In the genomic region with DNA sequence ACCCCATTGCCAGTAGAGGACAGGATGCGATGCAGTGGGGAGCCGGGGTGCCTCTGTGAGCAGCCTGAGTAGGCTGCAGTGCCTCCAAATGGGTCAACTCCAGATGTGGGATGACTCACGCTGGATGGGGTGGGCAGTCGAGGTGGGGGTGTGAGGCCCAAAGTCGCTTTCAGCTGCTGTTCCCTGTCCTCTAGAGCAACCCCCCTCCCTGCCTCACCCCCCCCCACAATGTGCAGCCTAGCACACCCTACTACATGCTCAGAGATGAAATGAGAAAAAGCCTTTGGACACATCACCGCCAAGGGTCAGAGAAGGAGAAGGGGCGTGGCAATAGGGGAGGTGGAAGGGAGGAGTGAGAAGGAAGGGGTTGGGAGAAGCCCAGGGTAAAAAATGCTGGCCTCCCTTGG, we compare ENCODE assay signal across 8 mouse cellular contexts.
DNase-seq lines count a peak whose midpoint lies in the region; ATAC-seq and TF ChIP-seq lines count a peak whose summit lies in the region.
"Had no signal": no experiment of that assay in that cellular context is flagged by ENCODE, and none has a peak within 500 bp of the region (broad histone marks: within the 10 kb centered on the region; RNA-seq: fewer than 3 reads in every experiment).

No protein-coding gene starts in this region.

- no peaks in the 10 kb centered on the region for H3K36me3 ChIP-seq in intestine, postnatal 0 days (ENCODE audit: control insufficient read depth, insufficient read depth)

- no peak overlapping the region for H3K9ac ChIP-seq in intestine, postnatal 0 days (ENCODE audit: low read depth, low read length)

- no peaks in the 10 kb centered on the region for H3K9me3 ChIP-seq in intestine, postnatal 0 days (ENCODE audit: control insufficient read depth)

- no peak for TF ChIP-seq CTCF in intestine, postnatal 0 days (IDR thresholded peaks at IDR 0.05; ENCODE audit: low read depth)

- no peak overlapping the region for H3K4me3 ChIP-seq in intestine, postnatal 0 days (ENCODE audit: low read depth, low read length)

- ATAC-seq in intestine, postnatal 0 days: 0 out of 2 replicates have a peak, but pooled peaks have one; percentile 17

- H3K27me3 ChIP-seq in intestine, postnatal 0 days (replicated peaks; ENCODE audit: control insufficient read depth, insufficient read depth, low read length): no peaks in the 10 kb centered on the region

- peak overlapping the region; percentile 67; the same call in 1 of the 2 replicates for H3K27ac ChIP-seq in intestine, postnatal 0 days (ENCODE audit: low read depth, low read length)

- no peaks in the 10 kb centered on the region for H3K4me1 ChIP-seq in intestine, postnatal 0 days (replicated peaks; ENCODE audit: control insufficient read depth, insufficient read depth, low read length)

- WGBS in intestine, postnatal 0 days: 34% methylated on average over 7 of the region's 7 CpGs

- DNase-seq in urinary bladder, postnatal 14 days (ENCODE audit: low spot score): peak; percentile 63
- no peak for DNase-seq in urinary bladder, postnatal 10 days (ENCODE audit: low spot score)
- DNase-seq in gastrocnemius, postnatal 4 days (ENCODE audit: low spot score in 2 of 2): peak; percentile 42 to 64
- peak; percentile 40 for DNase-seq in yolk sac, embryonic 10.5 days (ENCODE audit: low spot score)
- DNase-seq in adrenal gland, adult 18-20 months (ENCODE audit: low spot score in 2 of 2): no peak
- no peak for DNase-seq in cerebellum, postnatal 14 days
- DNase-seq: thymus, postnatal 36 days had no signal

- peak overlapping the region; percentile 46 for H3K4me2 ChIP-seq in intestine, postnatal 0 days (replicated peaks; ENCODE audit: low read depth)

Comparison
In these comparisons a context has a peak if more than half of its experiments do, and no peak if none do; other contexts are left out.
1. DNase-seq: peak in urinary bladder, postnatal 14 days (single experiment), gastrocnemius, postnatal 4 days (2 of 2) and yolk sac, embryonic 10.5 days (single experiment); none in urinary bladder, postnatal 10 days (single experiment), adrenal gland, adult 18-20 months (0 of 2) and cerebellum, postnatal 14 days (0 of 2).